Mouse (Mus musculus): Measurements from ENCODE around the gene Adora2a. TPM values are rescaled to one million over a fixed set of nuclear protein-coding genes. Genes with fewer than 3 reads are reported as not detected.

The Adora2a gene
- polyA plus RNA-seq, 1 experiment from 2014 or later = 5.1 TPM

GRCm38 (mm10) chr10:75301937-75302336, 14.7 kb upstream of the Adora2a start:
- H3K4me2 ChIP-seq = peak overlapping the region; percentile 31; the same call in 1 of the 2 replicates
- DNase-seq (ENCODE audit: low spot score) (peak; percentile 40), ATAC-seq (replicated peaks; ENCODE audit: low FRiP score) (peak; percentile 89)
- H3K9ac ChIP-seq (ENCODE audit: low read depth, low read length) = peak overlapping the region; percentile 38; the same call in 1 of the 2 replicates
- no peaks in the 10 kb centered on the region for H3K27me3 ChIP-seq (replicated peaks; ENCODE audit: control insufficient read depth, insufficient read depth, low read length)
- H3K27ac ChIP-seq (ENCODE audit: low read depth, low read length) = peak overlapping the region; percentile 69
- no peaks in the 10 kb centered on the region for H3K36me3 ChIP-seq (ENCODE audit: control insufficient read depth, insufficient read depth, low read length)
- no peak overlapping the region for H3K4me3 ChIP-seq (ENCODE audit: low read depth, low read length)
- peaks cover 44% of the 10 kb centered on the region for H3K4me1 ChIP-seq (replicated peaks; ENCODE audit: control insufficient read depth, insufficient read depth, low read length)
- 44% methylated on average over 4 of the region's 4 CpGs for WGBS
- no peaks in the 10 kb centered on the region for H3K9me3 ChIP-seq (ENCODE audit: control insufficient read depth, low read length)

- WGBS = 68% methylated on average over 4 of the region's 4 CpGs
- DNase-seq (ENCODE audit: low spot score) = no peak
- Histone ChIP-seq H3K27me3 (replicated peaks; ENCODE audit: control insufficient read depth, insufficient read depth, low read length) (no peaks in the 10 kb centered on the region), H3K36me3 (ENCODE audit: control insufficient read depth, insufficient read depth, low read length) (no peaks in the 10 kb centered on the region), H3K9ac (ENCODE audit: low read depth, low read length) (peak overlapping the region; percentile 42; the same call in 1 of the 2 replicates), H3K4me2 (no peak overlapping the region; the same call in 1 of the 2 replicates), H3K4me1 (replicated peaks; ENCODE audit: control insufficient read depth, insufficient read depth, low read length) (peaks cover 45% of the 10 kb centered on the region), H3K9me3 (ENCODE audit: control insufficient read depth, low read length) (no peaks in the 10 kb centered on the region), H3K27ac (ENCODE audit: low read depth, low read length) (peak overlapping the region; percentile 67), H3K4me3 (ENCODE audit: low read depth, low read length) (no peak overlapping the region)
- no peak for ATAC-seq (replicated peaks; ENCODE audit: low FRiP score)
Observed at GRCm38 (mm10) chr10:75302536-75302935, 14.1 kb upstream of the Adora2a start.

GRCm38 (mm10) chr10:75303324-75304048, 13.2 kb upstream of the Adora2a start:
- H3K9ac ChIP-seq (ENCODE audit: low read depth, low read length) = no peak overlapping the region
- DNase-seq (ENCODE audit: low spot score) = no peak
- H3K4me2 ChIP-seq = no peak overlapping the region
- H3K36me3 ChIP-seq (ENCODE audit: control insufficient read depth, insufficient read depth, low read length) = peaks cover 3% of the 10 kb centered on the region; the same call in 1 of the 2 replicates
- WGBS = 53% methylated on average over 8 of the region's 8 CpGs
- peaks cover 45% of the 10 kb centered on the region for H3K4me1 ChIP-seq (replicated peaks; ENCODE audit: control insufficient read depth, insufficient read depth, low read length)
- no peaks in the 10 kb centered on the region for H3K27me3 ChIP-seq (replicated peaks; ENCODE audit: control insufficient read depth, insufficient read depth, low read length)
- no peaks in the 10 kb centered on the region for H3K9me3 ChIP-seq (ENCODE audit: control insufficient read depth, low read length)
- no peak overlapping the region for H3K4me3 ChIP-seq (ENCODE audit: low read depth, low read length)
- H3K27ac ChIP-seq (ENCODE audit: low read depth, low read length) = peak overlapping the region; percentile 65
- no peak for ATAC-seq (replicated peaks; ENCODE audit: low FRiP score)

- H3K4me2 ChIP-seq = no peak overlapping the region
- DNase-seq (ENCODE audit: low spot score) (no peak), ATAC-seq (replicated peaks; ENCODE audit: low FRiP score) (no peak)
- H3K36me3 ChIP-seq (ENCODE audit: control insufficient read depth, insufficient read depth, low read length) = peaks cover 7% of the 10 kb centered on the region; the same call in 1 of the 2 replicates
- H3K27ac ChIP-seq (ENCODE audit: low read depth, low read length) = peak overlapping the region; percentile 65
- whole genome bisulfite sequencing = 70% methylated on average over 5 of the region's 5 CpGs
- H3K4me1 ChIP-seq (replicated peaks; ENCODE audit: control insufficient read depth, insufficient read depth, low read length) = peaks cover 45% of the 10 kb centered on the region
- H3K4me3 ChIP-seq (ENCODE audit: low read depth, low read length) = no peak overlapping the region
- H3K9me3 ChIP-seq (ENCODE audit: control insufficient read depth, low read length) = no peaks in the 10 kb centered on the region
- no peak overlapping the region for H3K9ac ChIP-seq (ENCODE audit: low read depth, low read length)
- H3K27me3 ChIP-seq (replicated peaks; ENCODE audit: control insufficient read depth, insufficient read depth, low read length) = no peaks in the 10 kb centered on the region
Observed at GRCm38 (mm10) chr10:75304049-75304405, 12.7 kb upstream of the Adora2a start.

- Histone ChIP-seq H3K4me1 (replicated peaks; ENCODE audit: control insufficient read depth, insufficient read depth, low read length) (peaks cover 45% of the 10 kb centered on the region), H3K4me3 (ENCODE audit: low read depth, low read length) (no peak overlapping the region), H3K27me3 (replicated peaks; ENCODE audit: control insufficient read depth, insufficient read depth, low read length) (no peaks in the 10 kb centered on the region), H3K9me3 (ENCODE audit: control insufficient read depth, low read length) (no peaks in the 10 kb centered on the region), H3K27ac (ENCODE audit: low read depth, low read length) (peak overlapping the region; percentile 65), H3K36me3 (ENCODE audit: control insufficient read depth, insufficient read depth, low read length) (peaks cover 8% of the 10 kb centered on the region; the same call in 1 of the 2 replicates), H3K4me2 (no peak overlapping the region), H3K9ac (ENCODE audit: low read depth, low read length) (no peak overlapping the region)
- ATAC-seq (replicated peaks; ENCODE audit: low FRiP score) (peak; percentile 42), DNase-seq (ENCODE audit: low spot score) (no peak)
- WGBS = 41% methylated on average over 6 of the region's 6 CpGs
Observed at GRCm38 (mm10) chr10:75304413-75304812, 12.3 kb upstream of the Adora2a start.

GRCm38 (mm10) chr10:75307130-75307529, 9.5 kb upstream of the Adora2a start:
- Histone ChIP-seq H3K36me3 (ENCODE audit: control insufficient read depth, insufficient read depth, low read length) (peaks cover 11% of the 10 kb centered on the region; the same call in 1 of the 2 replicates), H3K27me3 (replicated peaks; ENCODE audit: control insufficient read depth, insufficient read depth, low read length) (no peaks in the 10 kb centered on the region), H3K9me3 (ENCODE audit: control insufficient read depth, low read length) (no peaks in the 10 kb centered on the region), H3K9ac (ENCODE audit: low read depth, low read length) (no peak overlapping the region), H3K27ac (ENCODE audit: low read depth, low read length) (no peak overlapping the region), H3K4me3 (ENCODE audit: low read depth, low read length) (no peak overlapping the region), H3K4me1 (replicated peaks; ENCODE audit: control insufficient read depth, insufficient read depth, low read length) (peaks cover 34% of the 10 kb centered on the region), H3K4me2 (no peak overlapping the region; the same call in 1 of the 2 replicates)
- 56% methylated on average over 7 of the region's 7 CpGs for WGBS
- ATAC-seq (replicated peaks; ENCODE audit: low FRiP score) (peak; percentile 66), DNase-seq (ENCODE audit: low spot score) (no peak)

GRCm38 (mm10) chr10:75312361-75312760, 4.3 kb upstream of the Adora2a start:
- H3K9ac ChIP-seq (ENCODE audit: low read depth, low read length) = no peak overlapping the region
- ATAC-seq (replicated peaks; ENCODE audit: low FRiP score) = no peak
- H3K4me1 ChIP-seq (replicated peaks; ENCODE audit: control insufficient read depth, insufficient read depth, low read length) = peaks cover 23% of the 10 kb centered on the region
- no peak for DNase-seq (ENCODE audit: low spot score)
- H3K27me3 ChIP-seq (replicated peaks; ENCODE audit: control insufficient read depth, insufficient read depth, low read length) = peaks cover 3% of the 10 kb centered on the region; the same call in 1 of the 2 replicates
- no peak overlapping the region for H3K4me3 ChIP-seq (ENCODE audit: low read depth, low read length)
- H3K9me3 ChIP-seq (ENCODE audit: control insufficient read depth, low read length) = no peaks in the 10 kb centered on the region
- H3K27ac ChIP-seq (ENCODE audit: low read depth, low read length) = no peak overlapping the region
- 67% methylated on average over 7 of the region's 7 CpGs for WGBS
- no peak overlapping the region for H3K4me2 ChIP-seq
- H3K36me3 ChIP-seq (ENCODE audit: control insufficient read depth, insufficient read depth, low read length) = peaks cover 11% of the 10 kb centered on the region; the same call in 1 of the 2 replicates

GRCm38 (mm10) chr10:75314190-75314980, 2.3 kb upstream of the Adora2a start:
- no peak overlapping the region for H3K27ac ChIP-seq (ENCODE audit: low read depth, low read length)
- H3K9ac ChIP-seq (ENCODE audit: low read depth, low read length) = no peak overlapping the region
- ATAC-seq (replicated peaks; ENCODE audit: low FRiP score) = no peak
- peaks cover 2% of the 10 kb centered on the region; the same call in 1 of the 2 replicates for H3K36me3 ChIP-seq (ENCODE audit: control insufficient read depth, insufficient read depth, low read length)
- 81% methylated on average over 6 of the region's 6 CpGs for WGBS
- H3K4me1 ChIP-seq (replicated peaks; ENCODE audit: control insufficient read depth, insufficient read depth, low read length) = peaks cover 27% of the 10 kb centered on the region
- H3K4me3 ChIP-seq (ENCODE audit: low read depth, low read length) = no peak overlapping the region
- no peak for DNase-seq (ENCODE audit: low spot score)
- no peak overlapping the region for H3K4me2 ChIP-seq
- H3K9me3 ChIP-seq (ENCODE audit: control insufficient read depth, low read length) = no peaks in the 10 kb centered on the region
- peaks cover 17% of the 10 kb centered on the region for H3K27me3 ChIP-seq (replicated peaks; ENCODE audit: control insufficient read depth, insufficient read depth, low read length)
